Mouse (Mus musculus) c-Kit-positive CD71-negative TER-119-negative erythroid progenitor cells, embryonic 14.5 days (primary cell): ENCODE results near the gene Ttyh1.
A peak's percentile ranks its signal among the peaks of the same experiment; 100 is the strongest.

ENCODE experiments used
- DNase-seq: peaks from one replicate; pipeline ENCODE4 v3.0.0-alpha.2; 2013; ENCODE audit warnings: low read depth

The Ttyh1 gene

DNA sequence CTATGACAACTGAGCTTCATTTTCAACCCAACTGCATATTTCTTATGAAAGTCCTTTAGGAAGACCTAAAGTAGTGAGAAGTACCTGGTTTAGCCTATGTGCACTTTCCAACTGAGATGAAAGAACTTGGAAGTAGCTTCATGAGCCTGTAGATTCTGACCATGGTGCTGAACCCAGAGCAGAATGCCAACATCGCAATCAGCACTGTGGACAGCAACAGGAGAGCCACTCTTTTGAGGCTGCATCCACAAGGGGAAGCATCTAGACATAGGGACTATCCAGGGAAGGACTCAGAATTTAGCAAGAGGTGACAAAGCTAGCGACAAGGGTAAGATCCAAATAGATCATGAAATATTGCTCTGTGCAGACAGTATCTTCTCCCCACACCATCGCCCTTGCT, 59.2 kb downstream of the Ttyh1 start:
- DNase-seq: peak; percentile 46
